Mouse (Mus musculus): ENCODE data around the gene Depdc1b. TPM values are rescaled to one million over a fixed set of nuclear protein-coding genes. Genes with fewer than 3 reads are reported as not detected.

The Depdc1b gene
- polyA plus RNA-seq, 1 experiment: 7.8 TPM

DNA sequence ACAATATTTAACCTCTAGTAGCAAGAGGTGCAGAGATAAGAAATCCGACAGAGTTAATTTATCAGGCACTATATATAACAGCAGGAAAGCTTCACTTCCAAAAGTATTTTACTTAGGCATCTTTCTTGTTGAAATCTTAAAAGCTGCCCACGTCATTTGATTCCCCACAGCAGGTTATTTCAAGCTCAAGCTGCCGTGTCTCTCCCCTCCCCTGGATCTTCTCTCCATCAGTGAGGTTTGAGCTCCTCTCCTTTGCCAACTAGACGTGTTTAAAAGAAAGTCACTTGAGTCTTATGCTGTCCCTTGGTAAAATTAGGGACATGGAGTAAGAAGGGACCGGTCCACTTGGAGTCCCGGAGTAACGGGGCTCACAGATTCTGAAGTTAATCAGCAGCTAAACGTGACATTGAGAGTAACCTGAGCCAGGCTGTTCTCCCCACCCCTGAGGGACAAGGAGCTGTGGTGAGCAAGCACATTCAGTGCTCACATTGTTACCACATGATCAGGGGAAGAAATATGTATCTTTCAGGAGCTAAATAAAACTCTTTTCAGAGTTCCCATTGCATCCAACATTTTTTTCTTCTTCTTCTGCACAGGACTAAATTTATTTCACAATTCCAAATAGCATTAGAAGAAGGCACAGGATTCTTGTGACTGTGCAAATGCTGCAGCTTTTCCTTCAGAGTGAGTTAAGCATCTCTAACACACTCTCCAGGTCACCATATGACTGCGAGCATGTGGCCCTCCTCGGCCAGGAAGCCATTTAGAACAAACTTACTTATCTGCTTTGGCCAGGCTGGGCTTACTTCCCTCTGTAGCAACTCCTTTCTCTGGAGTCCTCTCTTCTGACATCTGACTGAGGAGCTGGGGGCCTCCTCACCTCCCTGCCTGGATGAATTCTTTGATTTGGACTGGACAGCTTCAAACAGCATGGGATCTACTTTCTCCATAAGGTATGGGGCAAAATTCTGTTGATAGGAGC lies 133.3 kb downstream of the Depdc1b start, which contains the start of gene Pde4d:
Pde4d (plus strand) TSS at position 833 of the 982 bp plus-strand sequence.
- Histone ChIP-seq H3K36me3 (ENCODE audit: control insufficient read depth, insufficient read depth) (no peaks in the 10 kb centered on the region), H3K79me3 (ENCODE audit: low read depth) (no peaks in the 10 kb centered on the region), H3ac (ENCODE audit: control insufficient read depth, insufficient read length, low read depth) (no peak within 1 kb of the TSS), H3K27me3 (ENCODE audit: control insufficient read depth, insufficient read depth, insufficient read length) (no peaks in the 10 kb centered on the region), H3K79me2 (ENCODE audit: control insufficient read depth, insufficient read depth) (no peaks in the 10 kb centered on the region), H3K4me3 (ENCODE audit: insufficient read depth, poor library complexity, severe bottlenecking) (no peak within 1 kb of the TSS)
- TF ChIP-seq USF1 (IDR thresholded peaks at IDR 0.05; ENCODE audit: low read depth) (no peak), CEBPB (IDR thresholded peaks at IDR 0.05; ENCODE audit: low read depth) (no peak), CTCF (IDR thresholded peaks at IDR 0.05; ENCODE audit: control insufficient read depth, insufficient read depth, insufficient read length) (no peak), MYOG (IDR thresholded peaks at IDR 0.05; ENCODE audit: control insufficient read depth, extremely low read depth, insufficient read length) (no peak), MYOD1 (IDR thresholded peaks at IDR 0.05; ENCODE audit: control insufficient read depth, insufficient read length, low read depth) (no peak), MAX (IDR thresholded peaks at IDR 0.05) (no peak), FOSL1 (IDR thresholded peaks at IDR 0.05; ENCODE audit: insufficient read depth, low read length, poor library complexity, severe bottlenecking) (no peak)

DNA sequence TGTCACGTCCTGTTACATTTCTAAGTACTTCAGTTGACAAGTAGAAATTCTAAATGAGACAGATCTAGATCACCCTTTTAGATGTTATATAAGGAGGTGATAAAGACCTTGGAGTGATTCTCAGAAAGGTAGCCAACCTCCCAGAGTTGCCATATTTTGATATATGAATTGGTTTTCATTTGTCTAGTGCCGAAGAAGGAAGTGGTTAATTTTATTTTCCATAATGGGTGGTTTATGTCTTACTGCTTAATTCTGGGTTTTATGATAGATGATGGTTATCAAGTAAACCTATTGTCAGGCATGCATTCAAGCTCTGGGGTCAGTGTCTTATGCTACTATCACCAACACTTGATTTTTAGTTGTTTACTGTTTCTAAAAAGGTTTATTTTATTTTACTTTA lies 135.0 kb downstream of the Depdc1b start:
- no peak for TF ChIP-seq FOSL1 (IDR thresholded peaks at IDR 0.05; ENCODE audit: insufficient read depth, low read length, poor library complexity, severe bottlenecking)
- TF ChIP-seq CTCF (IDR thresholded peaks at IDR 0.05; ENCODE audit: control insufficient read depth, insufficient read depth, insufficient read length): no peak
- no peak for TF ChIP-seq MYOG (IDR thresholded peaks at IDR 0.05; ENCODE audit: control insufficient read depth, extremely low read depth, insufficient read length)
- no peak for TF ChIP-seq MYOD1 (IDR thresholded peaks at IDR 0.05; ENCODE audit: control insufficient read depth, insufficient read length, low read depth)
- TF ChIP-seq CEBPB (IDR thresholded peaks at IDR 0.05; ENCODE audit: low read depth): no peak
- no peak for TF ChIP-seq MAX (IDR thresholded peaks at IDR 0.05)
- H3K36me3 ChIP-seq (ENCODE audit: control insufficient read depth, insufficient read depth): no peaks in the 10 kb centered on the region
- no peak overlapping the region for H3K4me3 ChIP-seq (ENCODE audit: insufficient read depth, poor library complexity, severe bottlenecking)
- H3K79me2 ChIP-seq (ENCODE audit: control insufficient read depth, insufficient read depth): no peaks in the 10 kb centered on the region
- no peaks in the 10 kb centered on the region for H3K27me3 ChIP-seq (ENCODE audit: control insufficient read depth, insufficient read depth, insufficient read length)
- H3K79me3 ChIP-seq (ENCODE audit: low read depth): no peaks in the 10 kb centered on the region
- no peak overlapping the region for H3ac ChIP-seq (ENCODE audit: control insufficient read depth, insufficient read length, low read depth)

DNA sequence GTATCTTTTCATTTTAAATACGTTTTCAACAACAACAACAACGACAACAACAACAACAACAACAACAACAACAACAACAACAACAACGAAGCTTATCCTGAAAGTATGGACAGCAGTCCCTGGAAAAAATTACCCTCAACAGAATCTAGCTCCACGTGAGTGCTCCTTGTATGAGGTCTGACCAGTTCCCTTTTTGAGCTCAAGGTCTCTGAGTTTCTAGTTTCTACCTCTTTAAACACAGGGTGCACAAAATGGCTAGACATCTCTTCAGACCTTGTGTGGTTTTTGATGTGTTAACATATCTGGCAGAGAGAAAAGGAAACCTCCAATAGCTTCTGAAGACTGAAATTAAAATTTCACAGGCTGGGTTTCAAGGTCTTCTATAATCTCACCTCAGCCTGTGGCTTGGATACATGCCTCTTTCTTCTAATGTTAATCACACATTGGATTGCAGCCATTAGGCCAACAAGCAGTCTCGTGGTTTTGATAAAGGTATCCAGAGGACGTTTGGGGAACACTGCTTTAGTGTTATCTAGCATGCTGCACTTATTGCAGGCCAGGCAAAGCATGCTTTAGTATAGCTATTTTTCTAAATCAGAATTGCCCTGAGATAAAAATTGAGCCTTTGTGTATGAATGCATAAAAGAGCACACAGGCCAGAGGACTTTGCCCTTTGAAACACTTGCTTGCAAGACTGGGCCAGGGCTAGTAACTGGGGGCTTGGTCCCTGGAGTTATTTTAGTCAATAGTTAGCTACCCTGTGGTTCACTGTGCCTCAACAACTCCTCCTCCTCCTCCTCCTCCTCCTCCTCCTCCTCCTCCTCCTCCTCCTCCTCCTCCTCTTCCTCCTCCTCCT lies 137.2 kb downstream of the Depdc1b start:
- Histone ChIP-seq H3K79me2 (ENCODE audit: control insufficient read depth, insufficient read depth) (no peaks in the 10 kb centered on the region), H3K27me3 (ENCODE audit: control insufficient read depth, insufficient read depth, insufficient read length) (no peaks in the 10 kb centered on the region), H3K36me3 (ENCODE audit: control insufficient read depth, insufficient read depth) (no peaks in the 10 kb centered on the region), H3ac (ENCODE audit: control insufficient read depth, insufficient read length, low read depth) (no peak overlapping the region), H3K4me3 (ENCODE audit: insufficient read depth, poor library complexity, severe bottlenecking) (no peak overlapping the region), H3K79me3 (ENCODE audit: low read depth) (no peaks in the 10 kb centered on the region)
- TF ChIP-seq CEBPB (IDR thresholded peaks at IDR 0.05; ENCODE audit: low read depth) (no peak), MYOD1 (IDR thresholded peaks at IDR 0.05; ENCODE audit: control insufficient read depth, insufficient read length, low read depth) (no peak), CTCF (IDR thresholded peaks at IDR 0.05; ENCODE audit: control insufficient read depth, insufficient read depth, insufficient read length) (no peak), USF1 (IDR thresholded peaks at IDR 0.05; ENCODE audit: low read depth) (no peak), FOSL1 (IDR thresholded peaks at IDR 0.05; ENCODE audit: insufficient read depth, low read length, poor library complexity, severe bottlenecking) (no peak)

Other genes with a start within 250 kb of the Depdc1b start
- 40.2 TPM for gene Ndufaf2, start 157.7 kb upstream of the Depdc1b start, polyA plus RNA-seq (2012; fragmentation: generic; extraction: Trizol)
- gene Ercc8, start 157.6 kb upstream of the Depdc1b start, polyA plus RNA-seq (2012; fragmentation: generic; extraction: Trizol): 6.7 TPM
- 0.51 TPM for gene Elovl7, start 101.9 kb upstream of the Depdc1b start, polyA plus RNA-seq (2012; fragmentation: generic; extraction: Trizol)
- gene Pde4d, start 133.6 kb downstream of the Depdc1b start, polyA plus RNA-seq (2012; fragmentation: generic; extraction: Trizol): 15.1 TPM